Comparison of ENCODE assay signal across 8 mouse cellular contexts in the genomic region with DNA sequence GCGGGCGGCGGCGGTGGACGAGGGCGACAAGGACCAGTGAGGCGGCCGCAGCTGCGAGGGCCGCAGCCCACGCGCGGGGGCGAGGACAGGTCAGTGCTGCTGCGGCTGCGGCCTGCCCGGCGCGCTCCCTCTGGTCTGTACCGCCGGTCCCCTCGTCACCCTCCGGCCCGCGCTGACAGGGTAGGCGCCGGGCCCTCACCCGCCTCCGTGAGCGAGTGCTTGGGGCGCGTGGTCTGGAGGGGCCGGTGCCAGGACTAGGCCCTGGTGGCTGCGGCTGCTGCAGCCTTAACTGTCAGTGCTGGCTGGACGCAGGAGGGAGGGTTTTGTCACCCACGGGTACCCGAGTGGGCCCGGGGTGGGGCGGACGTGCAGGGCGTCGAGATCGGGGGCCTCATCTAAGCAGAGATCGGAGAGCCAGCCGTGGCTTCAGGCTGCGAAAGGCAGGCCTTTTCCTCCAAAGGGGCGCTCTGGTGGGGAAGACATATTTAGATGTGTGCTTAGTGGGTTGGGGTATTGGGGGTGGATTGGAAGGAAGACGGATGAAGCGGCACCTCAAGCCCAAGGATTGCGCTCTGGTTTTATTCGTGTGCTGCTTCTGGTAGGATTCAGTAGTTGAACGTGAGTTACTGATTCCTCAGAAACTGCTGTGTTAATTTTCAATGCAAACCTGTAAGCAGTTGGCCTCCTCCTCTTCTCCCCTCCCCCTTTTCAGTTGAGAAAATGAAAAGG. TPM values are rescaled to one million over a fixed set of nuclear protein-coding genes. Genes with fewer than 3 reads are reported as not detected.
DNase-seq lines count a peak whose midpoint lies in the region; ATAC-seq and TF ChIP-seq lines count a peak whose summit lies in the region.

No protein-coding gene starts in this region.

- no peak for TF ChIP-seq POLR2A in liver, adult 2 months (IDR thresholded peaks at IDR 0.05; ENCODE audit: extremely low read depth, insufficient read depth, low read length)

- peak overlapping the region; percentile 98 for H3K27ac ChIP-seq in intestine, postnatal 0 days (ENCODE audit: low read depth, low read length)
- peak overlapping the region; percentile 86 for H3K27ac ChIP-seq in liver, adult 2 months (replicated peaks; ENCODE audit: insufficient read depth, low read depth, low read length)
- H3K27ac ChIP-seq in midbrain, postnatal 0 days (ENCODE audit: low read depth, low read length) = peak overlapping the region; percentile 99

- peak overlapping the region; percentile 92 for H3K4me3 ChIP-seq in intestine, postnatal 0 days (ENCODE audit: low read depth, low read length)
- H3K4me3 ChIP-seq in liver, adult 2 months (ENCODE audit: insufficient read depth, low read depth, low read length) = peak overlapping the region; percentile 83
- H3K4me3 ChIP-seq in midbrain, postnatal 0 days (ENCODE audit: low read depth, low read length) = peak overlapping the region; percentile 73

- no peaks in the 10 kb centered on the region for H3K36me3 ChIP-seq in intestine, postnatal 0 days (ENCODE audit: control insufficient read depth, insufficient read depth)
- H3K36me3 ChIP-seq in liver, adult 2 months (ENCODE audit: control insufficient read depth, insufficient read depth, low read length) = no peaks in the 10 kb centered on the region
- no peaks in the 10 kb centered on the region for H3K36me3 ChIP-seq in midbrain, postnatal 0 days (ENCODE audit: insufficient read depth, low read length)

- H3K4me2 ChIP-seq in intestine, postnatal 0 days (replicated peaks; ENCODE audit: low read depth) = peak overlapping the region; percentile 68
- H3K4me2 ChIP-seq in midbrain, postnatal 0 days (ENCODE audit: low read depth, low read length, poor library complexity, severe bottlenecking) = peak overlapping the region; percentile 59

- 0 out of 2 replicates have a peak, but pooled peaks cover 4% of the 10 kb centered on the region for H3K4me1 ChIP-seq in intestine, postnatal 0 days (replicated peaks; ENCODE audit: control insufficient read depth, insufficient read depth, low read length)
- H3K4me1 ChIP-seq in liver, adult 2 months (ENCODE audit: control insufficient read depth, insufficient read depth, low read length) = peaks cover 5% of the 10 kb centered on the region; the same call in 1 of the 2 replicates
- H3K4me1 ChIP-seq in midbrain, postnatal 0 days (ENCODE audit: insufficient read depth, low read length) = 0 out of 2 replicates have a peak, but pooled peaks cover 3% of the 10 kb centered on the region

- H3K9me3 ChIP-seq in intestine, postnatal 0 days (ENCODE audit: control insufficient read depth) = no peaks in the 10 kb centered on the region
- H3K9me3 ChIP-seq in midbrain, postnatal 0 days (ENCODE audit: low read length) = no peaks in the 10 kb centered on the region

- peak; percentile 21 for ATAC-seq in granulocyte monocyte progenitor cell, adult 5-6 weeks (replicated peaks; ENCODE audit: poor library complexity, severe bottlenecking)
- peak; percentile 40 for ATAC-seq in intestine, postnatal 0 days
- peak; percentile 66 for ATAC-seq in midbrain, postnatal 0 days (ENCODE audit: low FRiP score)

- H3K9ac ChIP-seq in intestine, postnatal 0 days (ENCODE audit: low read depth, low read length) = peak overlapping the region; percentile 98
- peak overlapping the region; percentile 88 for H3K9ac ChIP-seq in liver, adult 2 months (ENCODE audit: low read depth, low read length)
- peak overlapping the region; percentile 94 for H3K9ac ChIP-seq in midbrain, postnatal 0 days (replicated peaks; ENCODE audit: low read length, poor library complexity, severe bottlenecking)

- peaks cover 10% of the 10 kb centered on the region for H3K79me2 ChIP-seq in liver, adult 2 months (ENCODE audit: control insufficient read depth, insufficient read depth, low read length)

- H3K27me3 ChIP-seq in intestine, postnatal 0 days (replicated peaks; ENCODE audit: control insufficient read depth, insufficient read depth, low read length) = no peaks in the 10 kb centered on the region
- no peaks in the 10 kb centered on the region for H3K27me3 ChIP-seq in liver, adult 2 months (ENCODE audit: control insufficient read depth, insufficient read depth, low read length)
- no peaks in the 10 kb centered on the region for H3K27me3 ChIP-seq in midbrain, postnatal 0 days (ENCODE audit: insufficient read depth, low read length)

- peak; percentile 70 for DNase-seq in 3134 (ENCODE audit: extremely low read depth, insufficient read length, low spot score)
- DNase-seq in ZHBTc4 (ENCODE audit: low read depth, low spot score) = peak; percentile 61
- DNase-seq in embryo, embryonic 9.5 days (ENCODE audit: extremely low spot score) = peak; percentile 66
- DNase-seq in liver, adult 2 months (ENCODE audit: extremely low read depth, low read depth, low spot score) = peak; percentile 54
- DNase-seq in midbrain, postnatal 0 days (ENCODE audit: low spot score) = peak; percentile 72
- DNase-seq in telencephalon, adult 2 months (ENCODE audit: low read depth, low spot score) = peak; percentile 57

- WGBS in intestine, postnatal 0 days = under 1% methylated on average over 49 of the region's 52 CpGs
- WGBS in liver, adult 2 months = 1% methylated on average over 50 of the region's 52 CpGs
- under 1% methylated on average over 36 of the region's 52 CpGs for WGBS in midbrain, postnatal 0 days

- no peak for TF ChIP-seq CTCF in intestine, postnatal 0 days (IDR thresholded peaks at IDR 0.05; ENCODE audit: low read depth)
- no peak for TF ChIP-seq CTCF in liver, adult 2 months (IDR thresholded peaks at IDR 0.05; ENCODE audit: low read depth, low read length)
- no peak for TF ChIP-seq CTCF in midbrain, postnatal 0 days (IDR thresholded peaks at IDR 0.05)

RNA-seq across cellular contexts. Expression of a gene that starts 0.8 kb away (rescaled TPM):
- 51.9 and 69.7 TPM in 2 replicates for total RNA-seq in granulocyte monocyte progenitor cell, adult 5-6 weeks (2014; fragmentation: Nextera tagmentation)
- 120 and 146 TPM in 2 replicates for total RNA-seq in granulocyte monocyte progenitor cell, adult 5-6 weeks (2017)
- polyA plus RNA-seq in intestine, postnatal 0 days (2015; fragmentation: Nextera tagmentation; extraction: Ambion mirVana) = 86.7 and 104 TPM in 2 replicates
- 56.2 and 59.8 TPM in 2 replicates for total RNA-seq in liver, adult 2 months (2014; rRNA removed)
- polyA plus RNA-seq in liver, adult 2 months (2012; rRNA removed) = 59.5 and 64.1 TPM in 2 replicates
- 114 and 154 TPM in 2 replicates for total RNA-seq in midbrain, postnatal 0 days (2014; rRNA removed)
- polyA plus RNA-seq in midbrain, postnatal 0 days (2015; fragmentation: Nextera tagmentation; extraction: Ambion mirVana) = 131 and 158 TPM in 2 replicates

Comparison
In these comparisons a context has a peak if more than half of its experiments do, and no peak if none do; other contexts are left out.
1. Peak in every context shown above with its lines: DNase-seq, ATAC-seq, H3K4me3 ChIP-seq and H3K27ac ChIP-seq.